Mouse (Mus musculus) liver, embryonic 13.5 days (tissue): ENCODE data around the gene Gpr183. TPM values are rescaled to one million over a fixed set of nuclear protein-coding genes. Genes with fewer than 3 reads are reported as not detected.

ENCODE experiments used
- polyA plus RNA-seq: library from polyadenylated mRNA; unstranded; fragments of >200 nt; fragmentation: Nextera tagmentation; extraction: Ambion mirVana; gene quantifications from 2 replicates; pipeline ENCODE4 v1.2.1, GENCODE M21; 2015

Gpr183 gene
- polyA plus RNA-seq, 1 experiment from 2014 or later, result 0.96 TPM

Other genes starting within 250 kb of the Gpr183 start
- 0.99 and 1.2 TPM in 2 replicates for gene Dock9, start 167.4 kb downstream of the Gpr183 start, polyA plus RNA-seq
- gene Ubac2, start 86.6 kb downstream of the Gpr183 start, polyA plus RNA-seq, result 22.6 and 25.3 TPM in 2 replicates
- gene Gpr18, start 49.4 kb downstream of the Gpr183 start, polyA plus RNA-seq, result 0.14 TPM in 1 of 2 replicates, not detected in the other
- gene Timm8a2, start 69.5 kb upstream of the Gpr183 start, polyA plus RNA-seq, result not detected in 2 replicates
- gene Tm9sf2, start 141.8 kb upstream of the Gpr183 start, polyA plus RNA-seq, result 77.9 and 99.1 TPM in 2 replicates
- gene Clybl, start 216.5 kb upstream of the Gpr183 start, polyA plus RNA-seq, result 26.2 and 30.3 TPM in 2 replicates